Mouse (Mus musculus) megakaryocyte, embryonic 14.5 days (primary cell): ENCODE data around the gene Mc1r.

Experiments used
- FLI1 ChIP-seq: IDR thresholded peaks from 2 replicates; pipeline ENCODE4 v1.6.1; 2012; ENCODE audit warnings: low read length, inconsistent platforms, mixed read lengths
- GATA1 ChIP-seq: IDR thresholded peaks from 3 replicates; pipeline ENCODE4 v1.6.1; 2012; ENCODE audit warnings: mixed read lengths, low read length, inconsistent platforms, borderline replicate concordance

GRCm38 (mm10) chr8:123389026-123389425 is 17.9 kb upstream of the Mc1r start:
- TF ChIP-seq GATA1 (no peak), FLI1 (no peak)
